Mouse (Mus musculus) lung, adult 2 months (tissue): ENCODE data around the gene Sbno2.

Source experiments
- CTCF ChIP-seq: fragments of 200-500 bp; IDR thresholded peaks from 2 replicates; pipeline ENCODE4 v1.5.1; 2011; ENCODE audit warnings: mild to moderate bottlenecking, low read length, control low read depth; ENCODE audit not compliant: insufficient read depth
- POLR2A ChIP-seq: fragments of 200-500 bp; IDR thresholded peaks from 2 replicates; pipeline ENCODE4 v1.6.1; 2011; ENCODE audit warnings: low read depth, mild to moderate bottlenecking, control low read depth, low read length, borderline replicate concordance; ENCODE audit errors: extremely low read depth

GRCm38 (mm10) chr10:80050244-80050643, 55.1 kb downstream of the Sbno2 start:
- no peak for TF ChIP-seq POLR2A
- no peak for TF ChIP-seq CTCF
